Mouse (Mus musculus) hindbrain, embryonic 13.5 days (tissue): ENCODE results near the gene Pex7. TPM values are rescaled to one million over a fixed set of nuclear protein-coding genes. Genes with fewer than 3 reads are reported as not detected.

Experiments used
- ATAC-seq: fragments of 200-750 bp; cut with Nextera tagmentation; 2 replicates; pipeline ENCODE4 v1.8.0; 2017; ENCODE audit warnings: moderate TSS enrichment; ENCODE audit not compliant: low FRiP score
- H3K27ac ChIP-seq: fragments of 300-500 bp; sonication (generic); 2 replicates; pipeline ENCODE4 v1.5.1; 2015; ENCODE audit warnings: inconsistent platforms, mild to moderate bottlenecking, moderate library complexity
- H3K27me3 ChIP-seq: fragments of 300-500 bp; sonication (generic); 2 replicates; pipeline ENCODE4 v1.6.1; 2015; ENCODE audit warnings: mild to moderate bottlenecking, inconsistent platforms
- H3K36me3 ChIP-seq: fragments of 300-500 bp; sonication (generic); 2 replicates; pipeline ENCODE4 v1.6.1; 2015; ENCODE audit warnings: mild to moderate bottlenecking, inconsistent platforms
- H3K4me1 ChIP-seq: fragments of 300-500 bp; sonication (generic); replicated peaks from 2 replicates; pipeline ENCODE4 v1.6.1; 2015; ENCODE audit warnings: inconsistent platforms
- H3K4me2 ChIP-seq: fragments of 300-500 bp; sonication (generic); 2 replicates; pipeline ENCODE4 v1.6.1; 2015; ENCODE audit warnings: inconsistent platforms, mild to moderate bottlenecking, moderate library complexity
- H3K4me3 ChIP-seq: fragments of 300-500 bp; sonication (generic); 2 replicates; pipeline ENCODE4 v1.5.1; 2015; ENCODE audit warnings: mild to moderate bottlenecking, inconsistent platforms
- H3K9ac ChIP-seq: fragments of 300-500 bp; sonication (generic); 2 replicates; pipeline ENCODE4 v1.6.1; 2015; ENCODE audit warnings: mild to moderate bottlenecking, inconsistent platforms
- H3K9me3 ChIP-seq: fragments of 300-500 bp; sonication (generic); 2 replicates; pipeline ENCODE4 v1.6.1; 2016; ENCODE audit warnings: inconsistent platforms
- WGBS: fragments of 180-500 bp; shearing (Covaris S2); methylation state at CpG from one replicate; pipeline ENCODE4 v1.1.7; 2015; 5-methylcytosine and 5-hydroxymethylcytosine counted together
- polyA plus RNA-seq: library from polyadenylated mRNA; unstranded; fragments of >200 nt; fragmentation: Nextera tagmentation; extraction: Ambion mirVana; gene quantifications from 2 replicates; pipeline ENCODE4 v1.2.1, GENCODE M21; 2015

Pex7 gene
- polyA plus RNA-seq, 1 experiment from 2014 or later = 24.8 TPM

- Histone ChIP-seq H3K9me3 (no peaks in the 10 kb centered on the region), H3K27ac (no peak overlapping the region), H3K4me3 (no peak overlapping the region), H3K27me3 (peaks cover 17% of the 10 kb centered on the region), H3K4me1 (0 out of 2 replicates have a peak, but pooled peaks cover 5% of the 10 kb centered on the region), H3K9ac (no peak overlapping the region), H3K36me3 (no peaks in the 10 kb centered on the region), H3K4me2 (no peak overlapping the region)
- ATAC-seq = no peak
- WGBS = 69% methylated on average over 6 of the region's 6 CpGs
These were observed 33.6 kb upstream of the Pex7 start for GRCm38 (mm10) chr10:19941063-19941462.

GRCm38 (mm10) chr10:19940626-19941025, 33.1 kb upstream of the Pex7 start:
- H3K9ac ChIP-seq = no peak overlapping the region
- 88% methylated on average over 8 of the region's 8 CpGs for WGBS
- H3K9me3 ChIP-seq = no peaks in the 10 kb centered on the region
- no peaks in the 10 kb centered on the region for H3K36me3 ChIP-seq
- H3K27ac ChIP-seq = no peak overlapping the region
- 0 out of 2 replicates have a peak, but pooled peaks cover 5% of the 10 kb centered on the region for H3K4me1 ChIP-seq
- peaks cover 22% of the 10 kb centered on the region for H3K27me3 ChIP-seq
- H3K4me2 ChIP-seq = no peak overlapping the region
- no peak overlapping the region for H3K4me3 ChIP-seq
- ATAC-seq = no peak

GRCm38 (mm10) chr10:19940127-19940526, 32.6 kb upstream of the Pex7 start:
- H3K36me3 ChIP-seq = no peaks in the 10 kb centered on the region
- peaks cover 7% of the 10 kb centered on the region; the same call in 1 of the 2 replicates for H3K4me1 ChIP-seq
- ATAC-seq = no peak
- H3K4me3 ChIP-seq = no peak overlapping the region
- H3K9me3 ChIP-seq = no peaks in the 10 kb centered on the region
- 87% methylated on average over 7 of the region's 7 CpGs for WGBS
- H3K4me2 ChIP-seq = no peak overlapping the region
- no peak overlapping the region for H3K9ac ChIP-seq
- H3K27ac ChIP-seq = no peak overlapping the region
- peaks cover 26% of the 10 kb centered on the region for H3K27me3 ChIP-seq

GRCm38 (mm10) chr10:19939282-19939705, 31.8 kb upstream of the Pex7 start:
- Histone ChIP-seq H3K9me3 (no peaks in the 10 kb centered on the region), H3K4me2 (no peak overlapping the region), H3K27me3 (peaks cover 33% of the 10 kb centered on the region), H3K27ac (no peak overlapping the region), H3K4me3 (no peak overlapping the region), H3K4me1 (peaks cover 13% of the 10 kb centered on the region; the same call in 1 of the 2 replicates), H3K9ac (no peak overlapping the region), H3K36me3 (no peaks in the 10 kb centered on the region)
- 66% methylated on average over 8 of the region's 8 CpGs for WGBS
- ATAC-seq = no peak

GRCm38 (mm10) chr10:19938738-19939137, 31.2 kb upstream of the Pex7 start:
- ATAC-seq = no peak
- H3K4me1 ChIP-seq = peaks cover 14% of the 10 kb centered on the region
- no peak overlapping the region for H3K9ac ChIP-seq
- no peak overlapping the region for H3K4me3 ChIP-seq
- 84% methylated on average over 6 of the region's 6 CpGs for WGBS
- no peaks in the 10 kb centered on the region for H3K36me3 ChIP-seq
- H3K27me3 ChIP-seq = peaks cover 33% of the 10 kb centered on the region
- H3K9me3 ChIP-seq = no peaks in the 10 kb centered on the region
- no peak overlapping the region for H3K27ac ChIP-seq
- H3K4me2 ChIP-seq = no peak overlapping the region

- WGBS = 60% methylated on average over 9 of the region's 9 CpGs
- Histone ChIP-seq H3K4me2 (no peak overlapping the region), H3K27ac (no peak overlapping the region)
These were observed 29.6 kb upstream of the Pex7 start for GRCm38 (mm10) chr10:19936961-19937708.

GRCm38 (mm10) chr10:19935821-19936367, 28.4 kb upstream of the Pex7 start:
- Histone ChIP-seq H3K4me2 (no peak overlapping the region), H3K9me3 (no peaks in the 10 kb centered on the region), H3K4me3 (no peak overlapping the region), H3K9ac (no peak overlapping the region), H3K36me3 (no peaks in the 10 kb centered on the region), H3K4me1 (peaks cover 19% of the 10 kb centered on the region), H3K27ac (no peak overlapping the region), H3K27me3 (peaks cover 51% of the 10 kb centered on the region)
- WGBS = 66% methylated on average over 4 of the region's 4 CpGs
- no peak for ATAC-seq

More at GRCm38 (mm10) chr10:19936961-19937708, 29.6 kb upstream of the Pex7 start:
- Histone ChIP-seq H3K4me3 (no peak overlapping the region), H3K36me3 (no peaks in the 10 kb centered on the region), H3K4me1 (peaks cover 19% of the 10 kb centered on the region), H3K9ac (no peak overlapping the region), H3K9me3 (no peaks in the 10 kb centered on the region), H3K27me3 (peaks cover 43% of the 10 kb centered on the region)
- ATAC-seq = no peak

GRCm38 (mm10) chr10:19935295-19935623, 27.8 kb upstream of the Pex7 start:
- Histone ChIP-seq H3K27ac (no peak overlapping the region), H3K9ac (peak overlapping the region; percentile 78; the same call in 1 of the 2 replicates), H3K4me2 (peak overlapping the region; percentile 87), H3K9me3 (no peaks in the 10 kb centered on the region), H3K4me3 (peak overlapping the region; percentile 78), H3K36me3 (no peaks in the 10 kb centered on the region), H3K27me3 (peaks cover 57% of the 10 kb centered on the region), H3K4me1 (peaks cover 19% of the 10 kb centered on the region)
- WGBS = 4% methylated on average over 10 of the region's 10 CpGs
- no peak for ATAC-seq

GRCm38 (mm10) chr10:19934384-19935294, 27.1 kb upstream of the Pex7 start, which contains the start of gene Map3k5:
Gene Map3k5 (plus strand): TSS chr10:19934472.
- H3K9ac ChIP-seq = peak within 1 kb of the TSS; percentile 78
- H3K27me3 ChIP-seq = peaks cover 58% of the 10 kb centered on the region
- 0% methylated on average over 81 of the region's 95 CpGs for WGBS

GRCm38 (mm10) chr10:19933511-19934383, 26.3 kb upstream of the Pex7 start:
- ATAC-seq = peak; percentile 90
- H3K9ac ChIP-seq = peak overlapping the region; percentile 78
- H3K9me3 ChIP-seq = no peaks in the 10 kb centered on the region
- H3K4me3 ChIP-seq = peak overlapping the region; percentile 78
- H3K27me3 ChIP-seq = peaks cover 54% of the 10 kb centered on the region
- H3K4me1 ChIP-seq = peaks cover 19% of the 10 kb centered on the region
- peak overlapping the region; percentile 77 for H3K27ac ChIP-seq
- H3K36me3 ChIP-seq = no peaks in the 10 kb centered on the region
- under 1% methylated on average over 83 of the region's 97 CpGs for WGBS
- peak overlapping the region; percentile 87 for H3K4me2 ChIP-seq

More at GRCm38 (mm10) chr10:19934384-19935294, 27.1 kb upstream of the Pex7 start, which contains the start of gene Map3k5:
- no peaks in the 10 kb centered on the region for H3K36me3 ChIP-seq
- peak within 1 kb of the TSS; percentile 78 for H3K4me3 ChIP-seq
- H3K4me1 ChIP-seq = peaks cover 19% of the 10 kb centered on the region
- H3K9me3 ChIP-seq = no peaks in the 10 kb centered on the region
- peak within 1 kb of the TSS; percentile 77 for H3K27ac ChIP-seq
- H3K4me2 ChIP-seq = peak within 1 kb of the TSS; percentile 87
- ATAC-seq = peak; percentile 87

- no peaks in the 10 kb centered on the region for H3K36me3 ChIP-seq
- peaks cover 19% of the 10 kb centered on the region for H3K4me1 ChIP-seq
- no peaks in the 10 kb centered on the region for H3K9me3 ChIP-seq
- peak overlapping the region; percentile 78 for H3K4me3 ChIP-seq
- H3K27ac ChIP-seq = no peak overlapping the region
- H3K4me2 ChIP-seq = peak overlapping the region; percentile 87
- ATAC-seq = no peak
- peaks cover 54% of the 10 kb centered on the region for H3K27me3 ChIP-seq
- H3K9ac ChIP-seq = no peak overlapping the region
- WGBS = 51% methylated on average over 3 of the region's 3 CpGs
These were observed 25.5 kb upstream of the Pex7 start for GRCm38 (mm10) chr10:19932986-19933385.
